In genomic region chr2:65171516-65171915, GRCm38 (mm10) we compare ENCODE assay signal across 20 mouse cellular contexts.
DNase-seq lines count a peak whose midpoint lies in the region; ATAC-seq and TF ChIP-seq lines count a peak whose summit lies in the region.
"Had no signal": no experiment of that assay in that cellular context is flagged by ENCODE, and none has a peak within 500 bp of the region (broad histone marks: within the 10 kb centered on the region; RNA-seq: fewer than 3 reads in every experiment).

No protein-coding gene starts in this region.

- no peak overlapping the region for H3K9ac ChIP-seq in kidney, embryonic 16.5 days (replicated peaks; ENCODE audit: low read length)
- no peak overlapping the region for H3K9ac ChIP-seq in kidney, embryonic 14.5 days (ENCODE audit: low read depth, low read length)
- no peak overlapping the region for H3K9ac ChIP-seq in stomach, embryonic 15.5 days
- no peak overlapping the region for H3K9ac ChIP-seq in stomach, postnatal 0 days (ENCODE audit: low read length)
- H3K9ac ChIP-seq in lung, postnatal 0 days (replicated peaks; ENCODE audit: low read depth), result no peak overlapping the region
- H3K9ac ChIP-seq: embryonic facial prominence, embryonic 15.5 days; heart, embryonic 12.5 days; midbrain, embryonic 15.5 days had no signal

- WGBS in kidney, embryonic 16.5 days, result 46% methylated on average over 1 of the region's 1 CpGs
- WGBS in kidney, embryonic 14.5 days, result 59% methylated on average over 1 of the region's 1 CpGs
- 28% methylated on average over 1 of the region's 1 CpGs for WGBS in stomach, embryonic 15.5 days
- 7% methylated on average over 1 of the region's 1 CpGs for whole genome bisulfite sequencing in stomach, postnatal 0 days
- 15% methylated on average over 1 of the region's 1 CpGs for WGBS in lung, postnatal 0 days

- TF ChIP-seq CTCF in stomach, postnatal 0 days (IDR thresholded peaks at IDR 0.05; ENCODE audit: low read depth), result no peak
- no peak for TF ChIP-seq CTCF in lung, postnatal 0 days (IDR thresholded peaks at IDR 0.05)

- H3K27me3 ChIP-seq in kidney, embryonic 16.5 days (ENCODE audit: insufficient read depth, low read length), result no peaks in the 10 kb centered on the region
- no peaks in the 10 kb centered on the region for H3K27me3 ChIP-seq in kidney, embryonic 14.5 days (ENCODE audit: control insufficient read depth, insufficient read depth, low read length)
- no peaks in the 10 kb centered on the region for H3K27me3 ChIP-seq in stomach, embryonic 15.5 days (replicated peaks)
- H3K27me3 ChIP-seq in stomach, postnatal 0 days (ENCODE audit: control insufficient read depth, insufficient read depth, low read length), result no peaks in the 10 kb centered on the region
- H3K27me3 ChIP-seq in lung, postnatal 0 days (replicated peaks; ENCODE audit: insufficient read depth, low read length), result no peaks in the 10 kb centered on the region
- H3K27me3 ChIP-seq: embryonic facial prominence, embryonic 15.5 days; heart, embryonic 12.5 days; midbrain, embryonic 15.5 days had no signal

- no peaks in the 10 kb centered on the region for H3K36me3 ChIP-seq in kidney, embryonic 16.5 days (ENCODE audit: insufficient read depth, low read length)
- no peaks in the 10 kb centered on the region for H3K36me3 ChIP-seq in kidney, embryonic 14.5 days (ENCODE audit: control insufficient read depth, insufficient read depth, low read length)
- H3K36me3 ChIP-seq in stomach, embryonic 15.5 days, result no peaks in the 10 kb centered on the region
- H3K36me3 ChIP-seq in stomach, postnatal 0 days (ENCODE audit: control insufficient read depth, insufficient read depth, low read length), result no peaks in the 10 kb centered on the region
- H3K36me3 ChIP-seq in lung, postnatal 0 days (ENCODE audit: insufficient read depth, low read length), result no peaks in the 10 kb centered on the region
- H3K36me3 ChIP-seq: embryonic facial prominence, embryonic 15.5 days; forebrain, embryonic 10.5 days; heart, embryonic 12.5 days; limb, embryonic 10.5 days; midbrain, embryonic 15.5 days had no signal

- H3K27ac ChIP-seq in kidney, embryonic 16.5 days (ENCODE audit: low read length), result peak overlapping the region; percentile 63; the same call in 1 of the 2 replicates
- H3K27ac ChIP-seq in kidney, embryonic 14.5 days (ENCODE audit: low read depth, low read length), result no peak overlapping the region
- H3K27ac ChIP-seq in stomach, embryonic 15.5 days, result no peak overlapping the region; the same call in 1 of the 2 replicates
- no peak overlapping the region for H3K27ac ChIP-seq in stomach, postnatal 0 days (replicated peaks)
- H3K27ac ChIP-seq in lung, postnatal 0 days (ENCODE audit: low read length), result no peak overlapping the region
- H3K27ac ChIP-seq: embryonic facial prominence, embryonic 15.5 days; forebrain, embryonic 10.5 days; limb, embryonic 10.5 days; midbrain, embryonic 15.5 days had no signal

- ATAC-seq in kidney, embryonic 16.5 days (ENCODE audit: low FRiP score, low TSS enrichment), result peak; percentile 60; the same call in 1 of the 2 replicates
- no peak; the same call in 1 of the 2 replicates for ATAC-seq in kidney, embryonic 14.5 days (ENCODE audit: low FRiP score, low TSS enrichment)
- ATAC-seq in stomach, embryonic 15.5 days (ENCODE audit: insufficient read depth, low FRiP score, low read depth), result no peak
- ATAC-seq in stomach, postnatal 0 days (ENCODE audit: low FRiP score, low TSS enrichment), result no peak
- no peak for ATAC-seq in lung, postnatal 0 days
- ATAC-seq: hindbrain, embryonic 16.5 days; midbrain, embryonic 15.5 days had no signal

- H3K4me3 ChIP-seq in kidney, embryonic 16.5 days (ENCODE audit: low read length), result no peak overlapping the region
- no peak overlapping the region for H3K4me3 ChIP-seq in kidney, embryonic 14.5 days (ENCODE audit: low read length)
- H3K4me3 ChIP-seq in stomach, embryonic 15.5 days (replicated peaks), result no peak overlapping the region
- H3K4me3 ChIP-seq in stomach, postnatal 0 days (ENCODE audit: low read depth, low read length), result no peak overlapping the region
- no peak overlapping the region for H3K4me3 ChIP-seq in lung, postnatal 0 days (ENCODE audit: low read depth, low read length)
- H3K4me3 ChIP-seq: embryonic facial prominence, embryonic 15.5 days; forebrain, embryonic 10.5 days; heart, embryonic 12.5 days; limb, embryonic 10.5 days; midbrain, embryonic 15.5 days had no signal

- peak overlapping the region; percentile 36; the same call in 1 of the 2 replicates for H3K4me2 ChIP-seq in kidney, embryonic 16.5 days (replicated peaks; ENCODE audit: low read depth, low read length)
- no peak overlapping the region for H3K4me2 ChIP-seq in kidney, embryonic 14.5 days (replicated peaks; ENCODE audit: low read depth, low read length)
- H3K4me2 ChIP-seq in stomach, embryonic 15.5 days, result peak overlapping the region; percentile 33; the same call in 1 of the 2 replicates
- no peak overlapping the region; the same call in 1 of the 2 replicates for H3K4me2 ChIP-seq in stomach, postnatal 0 days (replicated peaks; ENCODE audit: low read depth)
- H3K4me2 ChIP-seq in lung, postnatal 0 days (replicated peaks; ENCODE audit: low read depth, low read length), result no peak overlapping the region; the same call in 1 of the 2 replicates
- H3K4me2 ChIP-seq: embryonic facial prominence, embryonic 15.5 days; heart, embryonic 12.5 days; midbrain, embryonic 15.5 days had no signal

- H3K4me1 ChIP-seq in kidney, embryonic 16.5 days (ENCODE audit: insufficient read depth, low read length), result peaks cover 21% of the 10 kb centered on the region; the same call in 1 of the 2 replicates
- 0 out of 2 replicates have a peak, but pooled peaks cover 4% of the 10 kb centered on the region for H3K4me1 ChIP-seq in kidney, embryonic 14.5 days (ENCODE audit: control insufficient read depth, insufficient read depth, low read length)
- no peaks in the 10 kb centered on the region for H3K4me1 ChIP-seq in stomach, embryonic 15.5 days
- H3K4me1 ChIP-seq in stomach, postnatal 0 days (replicated peaks; ENCODE audit: control insufficient read depth, insufficient read depth), result no peaks in the 10 kb centered on the region
- no peaks in the 10 kb centered on the region for H3K4me1 ChIP-seq in lung, postnatal 0 days (ENCODE audit: insufficient read depth, low read depth, low read length)
- H3K4me1 ChIP-seq: embryonic facial prominence, embryonic 15.5 days; midbrain, embryonic 15.5 days had no signal

- no peak for DNase-seq in stomach, postnatal 0 days (ENCODE audit: low spot score)
- peak; percentile 25 for DNase-seq in kidney, postnatal 14 days
- no peak for DNase-seq in lung, postnatal 0 days (ENCODE audit: low spot score)
- no peak for DNase-seq in cerebellum, adult 18-20 months
- DNase-seq: adrenal gland, postnatal 36 days; cerebellum, adult 9-10 months; embryo, embryonic 11 days; gastrocnemius, postnatal 25 days; heart, postnatal 36 days; lung, adult 2 months; lung, postnatal 4 days had no signal

- no peaks in the 10 kb centered on the region for H3K9me3 ChIP-seq in kidney, embryonic 16.5 days (ENCODE audit: low read length)
- no peaks in the 10 kb centered on the region for H3K9me3 ChIP-seq in kidney, embryonic 14.5 days (ENCODE audit: control insufficient read depth, low read length)
- no peaks in the 10 kb centered on the region for H3K9me3 ChIP-seq in stomach, embryonic 15.5 days
- no peaks in the 10 kb centered on the region for H3K9me3 ChIP-seq in stomach, postnatal 0 days (ENCODE audit: control insufficient read depth, low read length)
- no peaks in the 10 kb centered on the region for H3K9me3 ChIP-seq in lung, postnatal 0 days (ENCODE audit: low read length)
- H3K9me3 ChIP-seq: embryonic facial prominence, embryonic 15.5 days; forebrain, embryonic 10.5 days; heart, embryonic 12.5 days; limb, embryonic 10.5 days; midbrain, embryonic 15.5 days had no signal

- TF ChIP-seq EP300 in stomach, postnatal 0 days (optimal IDR thresholded peaks at IDR 0.05), result no peak
- TF ChIP-seq EP300 in lung, postnatal 0 days (IDR thresholded peaks at IDR 0.05), result no peak

Comparison
In these comparisons a context has a peak if more than half of its experiments do, and no peak if none do; other contexts are left out.
1. H3K4me2 ChIP-seq: peak in kidney, embryonic 16.5 days (single experiment) and stomach, embryonic 15.5 days (single experiment); none in kidney, embryonic 14.5 days (single experiment), stomach, postnatal 0 days (single experiment) and lung, postnatal 0 days (single experiment).